Mouse (Mus musculus): ENCODE measurements at regions not wholly inside any gene's neighbourhood (a gene's known extent, or its start where the extent isn't known, plus 50 kb on each side); places are given as distances from the start of the nearest gene placed in this dataset.

- POLR2A ChIA-PET = interaction anchor here (0.6 kb wide), 1 partner anchor 25 kb away, joined by 7 read pairs; no protein-coding TSS in a partner anchor
- no peak for TF ChIP-seq CTCF (IDR thresholded peaks at IDR 0.05)
- no peak for DNase-seq (ENCODE audit: low read depth, low spot score)
- CTCF ChIA-PET = no interaction called here
- peaks cover 2% of the 10 kb centered on the region for H3K27me3 ChIP-seq
- ATAC-seq = no peak
- in situ Hi-C loops (cut with MboI; ENCODE audit: low pct_unique_long_range_greater_than_20kb) = no loop called here
These were observed 89.3 kb upstream of the Rgs17 start for GRCm38 (mm10) chr10:6011541-6011940.

GRCm38 (mm10) chr10:6011029-6011428 lies 88.8 kb upstream of the Rgs17 start:
- ATAC-seq = no peak
- TF ChIP-seq CTCF (IDR thresholded peaks at IDR 0.05) = no peak
- DNase-seq (ENCODE audit: low read depth, low spot score) = no peak
- CTCF ChIA-PET = no interaction called here
- H3K27me3 ChIP-seq = peaks cover 2% of the 10 kb centered on the region
- in situ Hi-C loops (cut with MboI; ENCODE audit: low pct_unique_long_range_greater_than_20kb) = no loop called here
- POLR2A ChIA-PET = no interaction called here

GRCm38 (mm10) chr10:6007238-6007972 lies 85.2 kb upstream of the Rgs17 start:
- POLR2A ChIA-PET = interaction anchor here (0.6 kb wide), 1 partner anchor 68 kb away, joined by 10 read pairs; no protein-coding TSS in a partner anchor
- in situ Hi-C loops (cut with MboI; ENCODE audit: low pct_unique_long_range_greater_than_20kb) = no loop called here
- no peak for DNase-seq (ENCODE audit: low read depth, low spot score)
- no peak for TF ChIP-seq CTCF (IDR thresholded peaks at IDR 0.05)
- no peaks in the 10 kb centered on the region for H3K27me3 ChIP-seq
- CTCF ChIA-PET = no interaction called here
- no peak for ATAC-seq

GRCm38 (mm10) chr10:5981433-5981832 lies 59.2 kb upstream of the Rgs17 start:
- no peak for TF ChIP-seq CTCF (IDR thresholded peaks at IDR 0.05)
- no peak for ATAC-seq
- in situ Hi-C loops (cut with MboI; ENCODE audit: low pct_unique_long_range_greater_than_20kb) = no loop called here

GRCm38 (mm10) chr10:5978534-5978933 lies 56.3 kb upstream of the Rgs17 start:
- H3K27me3 ChIP-seq = no peaks in the 10 kb centered on the region
- in situ Hi-C loops (cut with MboI; ENCODE audit: low pct_unique_long_range_greater_than_20kb) = no loop called here
- TF ChIP-seq CTCF (IDR thresholded peaks at IDR 0.05) = no peak
- ChIA-PET POLR2A (no interaction called here), CTCF (no interaction called here)
- peak; percentile 60 for ATAC-seq
- DNase-seq (ENCODE audit: low read depth, low spot score) = no peak

More at GRCm38 (mm10) chr10:5981433-5981832, 59.2 kb upstream of the Rgs17 start:
- DNase-seq (ENCODE audit: low read depth, low spot score) = no peak
- ChIA-PET CTCF (no interaction called here), POLR2A (no interaction called here)
- H3K27me3 ChIP-seq = no peaks in the 10 kb centered on the region

Data from Patski (cell line).